Mouse (Mus musculus) neural tube, embryonic 10.5 days (tissue): ENCODE measurements around the gene Gm15293.
"Not testable (repeated sequence)": the region's sequence is repeated elsewhere in the genome, so short reads cannot be mapped to it uniquely, and the experiment has no call there.

ENCODE experiments used
- DNase-seq: peaks from one replicate; pipeline ENCODE4 v3.0.0-alpha.2; 2017; ENCODE audit warnings: low spot score; ENCODE audit errors: extremely low spot score

The Gm15293 gene

DNA sequence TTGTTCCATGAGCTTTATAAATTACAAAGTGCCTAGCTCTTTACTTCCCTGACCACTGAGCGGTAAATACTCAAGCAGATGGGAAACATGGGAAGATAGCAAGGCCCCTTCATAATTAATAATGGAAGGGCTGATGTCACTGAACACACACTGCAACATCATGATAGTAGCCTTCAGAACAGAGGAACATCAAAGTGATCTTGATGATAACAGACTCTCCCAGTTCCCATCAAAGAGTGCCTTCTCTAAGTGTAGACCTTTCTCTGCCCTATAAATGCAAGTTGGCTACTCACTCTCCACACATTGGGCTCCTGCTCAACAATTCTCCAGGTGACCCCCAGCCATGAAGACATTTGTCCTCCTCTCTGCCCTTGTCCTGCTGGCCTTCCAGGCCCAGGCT is at the start of gene Gm15293:
Gm15293 (plus strand) TSS at position 301 of the 400 bp plus-strand sequence.
- DNase-seq = not testable (repeated sequence)

DNA sequence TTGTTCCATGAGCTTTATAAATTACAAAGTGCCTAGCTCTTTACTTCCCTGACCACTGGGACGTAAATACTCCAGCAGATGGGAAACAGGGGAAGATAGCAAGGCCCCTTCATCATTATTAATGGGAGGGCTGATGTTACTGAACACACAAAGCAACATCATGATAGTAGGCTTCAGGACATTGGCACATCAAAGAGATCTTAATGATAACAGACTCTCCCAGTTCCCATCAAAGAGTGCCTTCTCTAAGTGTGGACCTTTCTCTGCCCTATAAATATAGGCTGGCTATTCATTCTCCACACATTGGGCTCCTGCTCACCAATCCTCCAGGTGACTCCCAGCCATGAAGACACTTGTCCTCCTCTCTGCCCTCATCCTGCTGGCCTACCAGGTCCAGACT is 39.4 kb upstream of the Gm15293 start, which contains the start of gene Defa22:
Defa22 (plus strand) TSS at position 301 of the 400 bp plus-strand sequence.
- not testable (repeated sequence) for DNase-seq

DNA sequence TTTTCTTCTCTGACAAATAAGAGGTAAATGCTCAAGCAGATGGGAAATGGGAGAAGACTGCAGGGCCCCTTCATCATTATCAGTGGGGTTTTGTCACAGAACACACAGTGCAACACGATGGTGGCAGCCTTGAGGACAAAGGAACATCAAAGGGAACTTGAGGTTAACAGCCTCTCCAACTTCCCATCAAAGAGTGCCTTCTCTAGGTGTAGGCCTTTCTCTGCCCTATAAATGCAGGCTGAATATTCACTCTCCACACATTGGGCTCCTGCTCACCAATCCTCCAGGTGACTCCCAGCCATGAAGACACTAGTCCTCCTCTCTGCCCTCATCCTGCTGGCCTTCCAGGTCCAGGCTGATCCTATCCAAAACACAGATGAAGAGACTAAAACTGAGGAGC is 10.0 kb upstream of the Gm15293 start, which contains the start of gene Defa31:
Defa31 (plus strand) TSS at position 301 of the 400 bp plus-strand sequence.
- not testable (repeated sequence) for DNase-seq
